Mouse (Mus musculus): ENCODE data around the gene Tor4a. TPM values are rescaled to one million over a fixed set of nuclear protein-coding genes. Genes with fewer than 3 reads are reported as not detected.

The Tor4a gene
- polyA plus RNA-seq, 1 experiment from 2014 or later = 3.1 TPM

DNA sequence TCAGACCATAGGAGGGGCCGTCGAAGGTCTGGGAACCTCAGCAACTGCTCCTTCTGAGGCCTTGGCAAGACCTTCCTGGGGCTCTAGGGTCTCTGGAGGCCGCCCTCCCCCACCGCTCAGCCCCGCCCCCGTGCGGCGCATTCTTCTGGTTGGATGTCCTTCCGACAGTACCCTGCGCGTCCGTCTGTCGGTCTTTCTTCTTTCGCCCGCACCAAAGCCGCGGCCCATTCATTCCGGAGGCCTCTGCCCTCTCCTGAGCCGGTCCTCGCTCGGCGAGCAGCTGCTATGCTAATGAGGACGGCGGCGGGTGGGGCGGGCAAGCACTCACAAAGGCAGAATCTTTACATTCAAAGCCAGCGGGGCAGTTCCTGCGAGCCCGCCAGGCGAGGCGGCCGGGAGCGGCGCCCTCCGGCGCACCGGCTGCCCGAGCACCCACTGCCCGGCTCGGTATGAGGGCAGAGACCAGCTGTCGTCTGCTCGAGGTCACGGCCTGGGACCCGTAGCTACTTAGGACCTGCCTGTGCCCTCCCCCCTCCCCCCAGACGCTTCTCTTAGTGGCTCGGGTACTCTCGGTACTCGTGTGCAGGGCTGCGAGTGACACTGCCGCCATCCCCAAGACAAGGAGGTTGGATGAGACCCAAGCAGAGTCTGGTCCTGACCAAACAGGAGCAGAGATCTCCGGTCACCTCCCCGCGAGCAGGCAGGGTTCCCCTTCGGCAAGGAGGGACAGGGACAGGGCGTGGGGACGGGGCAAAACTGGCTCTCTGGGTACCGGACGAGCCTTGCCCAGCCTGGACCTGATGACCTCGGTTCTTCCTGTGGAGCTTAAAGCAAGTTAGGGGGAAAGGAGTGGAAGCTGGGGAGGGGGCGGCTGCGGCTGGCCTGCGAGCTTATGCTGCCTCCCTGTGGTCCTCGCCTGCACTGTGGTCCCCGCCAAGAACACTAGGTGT, 10.8 kb downstream of the Tor4a start:
- peak overlapping the region; percentile 81 for H3K27ac ChIP-seq
- H3K4me1 ChIP-seq = peaks cover 19% of the 10 kb centered on the region
- H3K4me2 ChIP-seq (replicated peaks) = peak overlapping the region; percentile 89
- H3K36me3 ChIP-seq = no peaks in the 10 kb centered on the region
- peaks cover 45% of the 10 kb centered on the region for H3K27me3 ChIP-seq
- no peaks in the 10 kb centered on the region for H3K9me3 ChIP-seq
- WGBS = under 1% methylated on average over 64 of the region's 64 CpGs
- peak overlapping the region; percentile 64 for H3K9ac ChIP-seq
- peak overlapping the region; percentile 51 for H3K4me3 ChIP-seq
- peak; percentile 64 for ATAC-seq (ENCODE audit: insufficient number of reproducible peaks, insufficient read depth, low FRiP score, low TSS enrichment)

DNA sequence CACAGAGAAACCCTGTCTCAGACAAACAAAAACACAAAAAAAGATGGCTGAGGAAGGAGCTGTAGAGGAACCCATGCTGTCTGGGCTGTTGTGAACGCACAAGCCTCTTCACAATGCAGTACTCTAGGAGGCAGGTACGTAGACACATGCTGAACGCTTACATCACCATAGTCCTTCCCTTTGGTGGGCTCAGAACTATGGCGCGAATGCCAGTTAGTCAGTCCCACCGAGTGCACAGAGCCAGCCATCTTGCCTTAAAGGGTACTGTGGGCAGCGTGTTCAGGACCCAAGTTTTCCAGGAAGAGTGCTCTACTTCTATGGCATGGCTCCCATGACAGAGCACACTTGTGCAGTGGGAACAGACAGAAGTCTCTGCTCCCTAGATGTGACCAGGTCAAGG, 12.2 kb downstream of the Tor4a start:
- Histone ChIP-seq H3K4me3 (no peak overlapping the region), H3K36me3 (no peaks in the 10 kb centered on the region), H3K9me3 (no peaks in the 10 kb centered on the region), H3K27me3 (peaks cover 59% of the 10 kb centered on the region), H3K4me2 (replicated peaks) (no peak overlapping the region), H3K9ac (no peak overlapping the region), H3K27ac (no peak overlapping the region), H3K4me1 (peaks cover 30% of the 10 kb centered on the region)
- no peak for ATAC-seq (ENCODE audit: insufficient number of reproducible peaks, insufficient read depth, low FRiP score, low TSS enrichment)
- 92% methylated on average over 7 of the region's 7 CpGs for WGBS

DNA sequence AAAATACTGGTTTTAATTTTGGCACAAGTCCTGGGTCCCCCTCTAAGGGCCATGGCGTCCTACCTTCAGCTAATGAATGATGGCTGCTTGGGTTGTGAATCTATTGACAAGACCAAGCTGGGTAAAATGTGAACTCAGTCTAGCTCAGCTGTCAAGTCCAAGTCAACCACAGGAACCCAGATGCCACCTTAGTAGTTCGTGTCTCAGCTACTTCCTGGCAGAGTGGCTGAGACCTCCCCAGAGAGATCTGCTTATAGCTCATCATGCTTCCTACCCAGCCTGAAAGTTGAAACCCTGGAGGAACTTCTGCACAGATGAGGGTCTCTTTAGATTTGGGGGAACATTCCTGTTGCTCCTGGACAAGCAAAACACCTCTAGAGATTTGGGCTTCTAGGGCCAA, 13.3 kb downstream of the Tor4a start:
- no peak overlapping the region for H3K9ac ChIP-seq
- no peaks in the 10 kb centered on the region for H3K36me3 ChIP-seq
- peaks cover 71% of the 10 kb centered on the region for H3K27me3 ChIP-seq
- no peaks in the 10 kb centered on the region for H3K9me3 ChIP-seq
- H3K4me1 ChIP-seq = peaks cover 35% of the 10 kb centered on the region
- peak overlapping the region; percentile 80 for H3K4me2 ChIP-seq (replicated peaks)
- no peak overlapping the region for H3K27ac ChIP-seq
- no peak for ATAC-seq (ENCODE audit: insufficient number of reproducible peaks, insufficient read depth, low FRiP score, low TSS enrichment)
- peak overlapping the region; percentile 55; the same call in 1 of the 2 replicates for H3K4me3 ChIP-seq
- 66% methylated on average over 2 of the region's 2 CpGs for WGBS

DNA sequence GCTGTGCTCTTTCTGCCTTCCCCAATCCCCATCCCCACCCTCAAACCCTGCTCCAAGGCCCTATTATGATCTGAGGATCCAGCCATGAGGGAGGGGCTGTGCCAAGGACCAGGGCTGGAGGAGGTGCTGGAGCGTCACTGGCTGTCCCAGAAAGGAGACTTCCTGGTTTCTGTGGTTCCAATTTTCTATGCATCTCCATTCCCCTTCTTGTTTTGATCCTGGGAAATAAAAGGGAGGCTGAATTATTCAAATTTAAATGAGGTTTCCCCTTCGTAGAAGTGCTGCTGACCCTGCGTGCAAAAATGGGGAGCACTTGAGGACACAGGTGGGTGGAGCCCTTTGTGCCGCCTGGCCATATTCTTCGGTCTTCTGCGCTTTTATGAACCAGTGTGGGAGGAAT, 14.0 kb downstream of the Tor4a start:
- 20% methylated on average over 6 of the region's 6 CpGs for WGBS
- no peaks in the 10 kb centered on the region for H3K9me3 ChIP-seq
- H3K27me3 ChIP-seq = peaks cover 78% of the 10 kb centered on the region
- peak overlapping the region; percentile 55 for H3K4me3 ChIP-seq
- no peak for ATAC-seq (ENCODE audit: insufficient number of reproducible peaks, insufficient read depth, low FRiP score, low TSS enrichment)
- H3K27ac ChIP-seq = no peak overlapping the region
- peak overlapping the region; percentile 80 for H3K4me2 ChIP-seq (replicated peaks)
- H3K36me3 ChIP-seq = no peaks in the 10 kb centered on the region
- H3K4me1 ChIP-seq = peaks cover 42% of the 10 kb centered on the region
- H3K9ac ChIP-seq = peak overlapping the region; percentile 36

DNA sequence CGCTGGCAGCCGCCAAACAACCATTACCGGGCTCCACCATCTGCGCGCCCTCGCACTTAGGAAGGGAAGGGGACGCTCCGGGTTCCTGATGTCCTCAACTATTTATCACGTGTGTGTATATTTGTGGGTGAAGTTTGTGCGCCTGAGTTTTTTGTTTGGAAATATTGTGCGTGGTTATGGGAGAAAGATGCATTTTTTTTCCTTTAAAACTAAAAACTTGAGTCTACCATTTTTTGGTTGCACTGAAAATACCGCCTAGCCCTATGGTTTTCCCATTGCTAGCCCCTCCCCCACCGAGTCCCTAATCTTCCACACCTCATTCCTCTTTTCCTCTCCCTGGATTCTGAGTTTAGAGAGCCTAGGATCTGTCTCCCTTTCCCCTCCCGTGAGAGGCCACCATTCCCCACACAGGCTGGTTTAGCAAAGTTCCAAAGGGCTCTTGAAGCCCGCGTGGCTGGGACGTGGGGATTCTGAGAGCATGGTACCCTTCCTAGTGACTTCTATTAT, 14.7 kb downstream of the Tor4a start:
- no peak for ATAC-seq (ENCODE audit: insufficient number of reproducible peaks, insufficient read depth, low FRiP score, low TSS enrichment)
- Histone ChIP-seq H3K9ac (peak overlapping the region; percentile 44), H3K27me3 (peaks cover 84% of the 10 kb centered on the region), H3K4me2 (replicated peaks) (peak overlapping the region; percentile 80), H3K9me3 (no peaks in the 10 kb centered on the region), H3K4me3 (peak overlapping the region; percentile 55), H3K4me1 (peaks cover 49% of the 10 kb centered on the region), H3K27ac (peak overlapping the region; percentile 80; the same call in 1 of the 2 replicates), H3K36me3 (no peaks in the 10 kb centered on the region)
- WGBS = under 1% methylated on average over 17 of the region's 17 CpGs

DNA sequence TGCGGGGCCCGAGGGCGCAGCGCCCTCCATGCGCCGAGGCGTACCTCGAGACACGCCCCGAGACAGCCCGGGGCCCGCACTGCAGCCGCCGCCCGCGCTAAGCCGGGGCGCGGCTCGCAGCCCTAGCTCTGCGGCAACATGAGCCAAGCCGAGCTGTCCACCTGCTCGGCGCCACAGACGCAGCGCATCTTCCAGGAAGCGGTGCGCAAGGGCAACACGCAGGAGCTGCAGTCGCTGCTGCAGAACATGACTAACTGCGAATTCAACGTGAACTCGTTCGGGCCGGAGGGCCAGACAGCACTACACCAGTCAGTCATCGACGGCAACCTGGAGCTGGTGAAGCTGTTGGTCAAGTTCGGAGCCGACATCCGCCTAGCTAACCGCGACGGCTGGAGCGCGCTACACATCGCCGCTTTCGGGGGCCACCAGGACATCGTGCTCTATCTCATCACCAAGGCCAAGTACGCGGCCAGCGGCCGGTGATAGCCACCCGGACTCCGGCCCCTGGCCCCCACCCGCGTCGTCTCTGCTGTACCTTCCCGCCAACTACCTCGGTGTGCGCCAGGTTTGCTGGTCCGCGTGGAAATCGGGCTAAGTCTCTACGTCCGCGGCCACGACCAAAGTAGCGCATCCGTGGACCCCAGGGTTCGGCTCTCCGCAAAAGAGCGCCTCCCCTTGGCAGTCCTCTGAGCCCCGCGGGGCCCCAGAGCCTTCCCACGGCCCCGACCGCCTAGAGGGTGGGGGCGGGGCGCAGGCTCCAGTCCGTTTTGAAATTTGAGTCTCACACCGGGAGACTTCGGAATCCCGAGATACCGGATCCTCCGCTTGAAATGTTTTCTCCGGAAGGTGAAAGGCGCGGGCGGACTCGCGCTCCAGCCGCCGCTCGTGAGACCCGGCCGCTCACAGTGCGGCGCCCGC, 15.5 kb downstream of the Tor4a start:
- peak overlapping the region; percentile 80 for H3K27ac ChIP-seq
- H3K4me3 ChIP-seq = peak overlapping the region; percentile 55
- H3K9me3 ChIP-seq = no peaks in the 10 kb centered on the region
- peaks cover 91% of the 10 kb centered on the region for H3K27me3 ChIP-seq
- H3K4me2 ChIP-seq (replicated peaks) = peak overlapping the region; percentile 80
- no peaks in the 10 kb centered on the region for H3K36me3 ChIP-seq
- H3K4me1 ChIP-seq = peaks cover 52% of the 10 kb centered on the region
- peak overlapping the region; percentile 44 for H3K9ac ChIP-seq
- under 1% methylated on average over 97 of the region's 100 CpGs for WGBS
- peak; percentile 16; the same call in 1 of the 2 replicates for ATAC-seq (ENCODE audit: insufficient number of reproducible peaks, insufficient read depth, low FRiP score, low TSS enrichment)

DNA sequence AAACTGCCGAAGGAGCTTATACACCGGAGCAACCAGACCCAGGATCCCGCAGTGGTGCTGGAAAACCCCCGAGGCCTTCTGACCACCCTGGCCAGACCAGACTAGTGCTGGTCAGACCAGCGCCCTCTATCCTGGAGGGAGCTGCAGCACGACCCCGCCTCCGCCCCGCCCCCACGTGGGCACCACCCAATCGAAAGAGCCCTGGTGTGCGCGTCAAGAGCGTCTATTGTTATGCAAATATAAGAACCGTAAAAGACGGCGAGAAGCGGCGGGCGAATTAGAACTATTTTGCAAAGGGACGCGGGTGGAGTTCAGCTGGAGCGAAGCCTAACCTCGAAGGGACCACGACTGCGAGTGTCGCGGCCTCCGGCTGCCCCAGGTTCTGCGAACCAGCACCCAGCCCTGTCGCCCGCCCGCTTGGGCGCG, 16.2 kb downstream of the Tor4a start, which contains the start of gene Nrarp:
Gene Nrarp (plus strand): TSS at position 281 of the 426 bp plus-strand sequence.
- H3K4me3 ChIP-seq = peak within 1 kb of the TSS; percentile 55
- H3K27ac ChIP-seq = peak within 1 kb of the TSS; percentile 80
- under 1% methylated on average over 35 of the region's 35 CpGs for WGBS
- peaks cover 94% of the 10 kb centered on the region for H3K27me3 ChIP-seq
- no peaks in the 10 kb centered on the region for H3K36me3 ChIP-seq
- H3K4me2 ChIP-seq (replicated peaks) = peak within 1 kb of the TSS; percentile 80
- ATAC-seq (ENCODE audit: insufficient number of reproducible peaks, insufficient read depth, low FRiP score, low TSS enrichment) = peak; percentile 69
- H3K4me1 ChIP-seq = peaks cover 45% of the 10 kb centered on the region
- H3K9me3 ChIP-seq = no peaks in the 10 kb centered on the region
- peak within 1 kb of the TSS; percentile 44 for H3K9ac ChIP-seq

DNA sequence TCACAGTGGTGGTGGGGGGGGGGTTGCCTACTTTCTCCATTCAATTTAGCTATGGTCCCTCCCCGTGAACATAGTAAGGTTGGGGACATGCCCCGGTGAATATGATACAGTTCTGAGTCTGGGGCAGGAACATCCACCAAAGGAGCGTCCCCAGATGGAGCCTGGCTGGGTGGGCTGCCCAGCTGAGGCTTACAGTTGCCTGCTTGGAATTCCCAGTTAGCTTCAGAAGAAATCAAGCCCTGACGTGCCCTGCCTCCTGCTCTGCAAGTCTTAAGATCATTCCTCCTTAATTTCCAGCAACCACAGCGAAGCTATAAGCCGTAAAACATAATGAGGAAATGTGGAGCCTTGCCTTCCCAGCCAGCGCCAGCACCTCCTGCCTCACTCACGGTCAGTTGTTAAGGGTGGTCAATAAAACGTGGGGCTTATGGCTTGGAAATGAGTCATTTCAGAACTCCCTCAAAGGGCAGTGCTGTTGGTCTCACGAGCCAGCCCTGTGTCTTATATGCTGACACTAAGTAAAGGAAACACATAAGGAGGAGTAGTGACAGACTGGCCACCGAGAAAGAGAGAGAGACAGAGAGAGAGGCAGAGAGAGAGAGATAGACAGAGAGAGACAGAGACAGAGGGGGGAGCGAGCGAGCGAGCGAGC, 17.0 kb downstream of the Tor4a start:
- no peaks in the 10 kb centered on the region for H3K9me3 ChIP-seq
- no peaks in the 10 kb centered on the region for H3K36me3 ChIP-seq
- ATAC-seq (ENCODE audit: insufficient number of reproducible peaks, insufficient read depth, low FRiP score, low TSS enrichment) = no peak
- H3K4me1 ChIP-seq = peaks cover 41% of the 10 kb centered on the region
- H3K27ac ChIP-seq = 0 out of 2 replicates have a peak overlapping the region, but pooled peaks have one; percentile 50
- H3K4me2 ChIP-seq (replicated peaks) = peak overlapping the region; percentile 80
- H3K9ac ChIP-seq = peak overlapping the region; percentile 16; the same call in 1 of the 2 replicates
- H3K27me3 ChIP-seq = peaks cover 86% of the 10 kb centered on the region
- 45% methylated on average over 15 of the region's 15 CpGs for WGBS
- peak overlapping the region; percentile 55 for H3K4me3 ChIP-seq

DNA sequence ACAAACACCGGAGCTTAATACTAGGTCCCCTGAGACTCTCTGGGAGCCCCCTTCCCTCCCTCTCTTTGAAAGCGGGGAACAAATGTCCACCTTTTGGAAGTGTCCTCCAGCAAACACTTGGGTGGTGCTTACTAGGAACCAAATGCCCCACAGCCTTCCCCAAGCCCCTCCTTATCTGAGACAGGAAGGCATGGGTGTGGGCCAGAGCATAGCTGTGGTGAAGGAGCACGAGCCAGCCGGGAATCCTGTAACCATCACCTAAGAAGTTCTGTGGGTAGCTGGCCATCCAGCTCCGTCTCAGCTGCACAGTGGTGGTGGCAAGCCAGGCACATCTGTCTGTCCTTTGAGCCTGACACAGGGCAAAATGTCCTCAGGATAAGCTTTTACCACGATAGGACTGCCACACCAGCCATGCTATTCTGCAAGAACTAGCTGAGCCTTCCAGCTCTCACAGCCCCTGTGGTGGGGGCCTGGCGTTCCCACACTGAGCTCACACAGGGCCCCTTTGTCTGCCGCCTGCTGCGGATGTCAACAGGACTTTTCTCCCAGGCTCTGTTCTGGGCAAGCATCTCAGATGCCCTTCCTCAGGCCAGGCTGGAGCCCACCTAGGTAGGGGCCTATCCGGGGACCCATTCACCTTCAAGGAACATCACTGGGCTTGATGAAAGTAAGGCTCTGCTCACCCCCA, 18.3 kb downstream of the Tor4a start:
- H3K9ac ChIP-seq = peak overlapping the region; percentile 21; the same call in 1 of the 2 replicates
- H3K36me3 ChIP-seq = no peaks in the 10 kb centered on the region
- no peak overlapping the region for H3K4me2 ChIP-seq (replicated peaks)
- H3K9me3 ChIP-seq = no peaks in the 10 kb centered on the region
- peaks cover 73% of the 10 kb centered on the region for H3K27me3 ChIP-seq
- ATAC-seq (ENCODE audit: insufficient number of reproducible peaks, insufficient read depth, low FRiP score, low TSS enrichment) = no peak
- peak overlapping the region; percentile 72 for H3K27ac ChIP-seq
- H3K4me1 ChIP-seq = peaks cover 41% of the 10 kb centered on the region
- WGBS = 13% methylated on average over 10 of the region's 10 CpGs
- H3K4me3 ChIP-seq = no peak overlapping the region

DNA sequence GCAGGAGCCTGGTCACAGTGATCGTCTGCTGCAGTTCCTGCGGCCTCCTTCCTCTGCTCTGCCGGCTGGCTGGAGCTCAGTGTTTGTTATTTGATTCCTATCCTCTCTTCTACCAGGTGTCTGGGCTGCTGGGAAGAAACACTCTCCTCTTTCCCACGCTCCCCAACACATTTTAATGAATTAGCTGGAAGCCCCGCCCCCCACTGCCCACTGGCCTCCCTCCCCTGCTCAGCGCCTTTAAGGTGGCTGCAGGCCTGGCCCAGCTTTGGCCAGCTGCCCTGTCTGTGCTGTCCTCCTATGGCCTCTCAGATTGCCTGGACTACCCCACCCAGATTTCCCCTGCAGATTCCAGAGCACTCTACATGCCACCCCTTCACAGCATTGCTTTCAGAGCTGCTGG, 19.0 kb downstream of the Tor4a start:
- peaks cover 67% of the 10 kb centered on the region for H3K27me3 ChIP-seq
- no peak for ATAC-seq (ENCODE audit: insufficient number of reproducible peaks, insufficient read depth, low FRiP score, low TSS enrichment)

More for the DNA sequence above, 19.0 kb downstream of the Tor4a start:
- Histone ChIP-seq H3K4me1 (peaks cover 41% of the 10 kb centered on the region), H3K4me2 (replicated peaks) (no peak overlapping the region), H3K27ac (no peak overlapping the region), H3K9me3 (no peaks in the 10 kb centered on the region), H3K4me3 (no peak overlapping the region), H3K9ac (no peak overlapping the region), H3K36me3 (no peaks in the 10 kb centered on the region)
- WGBS = 4% methylated on average over 6 of the region's 6 CpGs
